23 mouse cellular contexts compared by ENCODE assay signal in the genomic region with DNA sequence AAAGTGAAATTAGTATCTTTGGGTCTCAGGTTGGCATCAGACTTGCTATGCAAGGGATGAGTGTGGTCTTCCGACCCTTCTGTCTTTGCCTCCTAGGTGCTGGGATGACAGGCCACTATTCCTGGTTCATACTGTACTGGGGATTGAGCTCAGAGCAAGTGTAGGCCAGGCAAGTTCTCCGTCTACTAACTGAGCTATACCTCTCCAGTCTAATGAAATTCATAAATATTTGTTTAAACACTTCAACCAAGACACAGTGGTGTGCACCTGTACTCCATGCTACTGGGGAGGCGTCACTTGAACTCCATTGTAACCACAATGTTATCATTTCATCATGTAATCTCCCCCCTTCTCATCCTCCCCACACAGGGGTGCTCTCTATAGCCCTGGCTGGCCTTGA.
"Had no signal": no experiment of that assay in that cellular context is flagged by ENCODE, and none has a peak within 500 bp of the region (broad histone marks: within the 10 kb centered on the region; RNA-seq: fewer than 3 reads in every experiment).

No protein-coding gene starts in this region.

- ATAC-seq: hindbrain, postnatal 0 days; inflammation-experienced regulatory T-cells, adult 6 months; liver, embryonic 12.5 days; midbrain, embryonic 16.5 days had no signal

- H3K4me2 ChIP-seq: limb, embryonic 13.5 days; liver, embryonic 12.5 days; liver, embryonic 15.5 days had no signal

- H3K36me3 ChIP-seq: kidney, embryonic 15.5 days; limb, embryonic 10.5 days; limb, embryonic 13.5 days; liver, embryonic 12.5 days; liver, embryonic 15.5 days; midbrain, embryonic 10.5 days had no signal

- DNase-seq: kidney, adult 11 months; kidney, adult 8-10 months; kidney, postnatal 10 days; kidney, postnatal 36 days; liver; lung, adult 18-20 months; lung, postnatal 14 days; right cerebral cortex, adult 18-20 months; right cerebral cortex, postnatal 14 days; right cerebral cortex, postnatal 4 days; thymus, adult 2 months; thymus, postnatal 14 days; thymus, postnatal 4 days had no signal

- H3K27ac ChIP-seq: hindbrain, postnatal 0 days; limb, embryonic 10.5 days; limb, embryonic 13.5 days; liver, embryonic 12.5 days; liver, embryonic 15.5 days; midbrain, embryonic 10.5 days had no signal

- H3K9me3 ChIP-seq: kidney, embryonic 15.5 days; limb, embryonic 10.5 days; limb, embryonic 13.5 days; liver, embryonic 12.5 days; liver, embryonic 15.5 days; megakaryocyte, embryonic 14.5 days; midbrain, embryonic 10.5 days had no signal

- H3K4me3 ChIP-seq: kidney, embryonic 15.5 days; limb, embryonic 10.5 days; limb, embryonic 13.5 days; liver, embryonic 12.5 days; liver, embryonic 15.5 days; megakaryocyte, embryonic 14.5 days; midbrain, embryonic 10.5 days had no signal

- H3K27me3 ChIP-seq: kidney, embryonic 15.5 days; liver, embryonic 12.5 days; liver, embryonic 15.5 days; megakaryocyte, embryonic 14.5 days had no signal

- H3K9ac ChIP-seq: kidney, embryonic 15.5 days; limb, embryonic 13.5 days; liver, embryonic 12.5 days; liver, embryonic 15.5 days had no signal
